Mouse (Mus musculus) spleen, postnatal 36 days (tissue): ENCODE data around the gene Flvcr1.
A peak's percentile ranks its signal among the peaks of the same experiment; 100 is the strongest.

Source experiments
- DNase-seq, 2 experiments: peaks; one replicate each; pipeline ENCODE4 v3.0.0; 2022; ENCODE audit warnings: low spot score in 2 of 2, mixed read lengths in 1 of 2

Gene Flvcr1

GRCm38 (mm10) chr1:191026021-191026713, at the start of gene Flvcr1:
Flvcr1 (minus strand) TSS chr1:191026158.
- peak; percentile 99 for DNase-seq

GRCm38 (mm10) chr1:191075199-191075883, 49.4 kb upstream of the Flvcr1 start:
- DNase-seq = no peak

- DNase-seq = no peak
Observed at GRCm38 (mm10) chr1:191073486-191073885, 47.5 kb upstream of the Flvcr1 start.

GRCm38 (mm10) chr1:191073001-191073400, 47.0 kb upstream of the Flvcr1 start:
- DNase-seq = peak; percentile 73 to 79

GRCm38 (mm10) chr1:191072329-191072913, 46.5 kb upstream of the Flvcr1 start:
- DNase-seq = no peak

GRCm38 (mm10) chr1:191071613-191072012, 45.7 kb upstream of the Flvcr1 start:
- DNase-seq = no peak

GRCm38 (mm10) chr1:191070259-191070658, 44.3 kb upstream of the Flvcr1 start:
- DNase-seq = no peak

- DNase-seq = no peak
Observed at GRCm38 (mm10) chr1:191068377-191068776, 42.4 kb upstream of the Flvcr1 start.

GRCm38 (mm10) chr1:191065188-191065587, 39.2 kb upstream of the Flvcr1 start:
- no peak for DNase-seq

- no peak for DNase-seq
Observed at GRCm38 (mm10) chr1:191064535-191064934, 38.6 kb upstream of the Flvcr1 start.

GRCm38 (mm10) chr1:191063700-191064099, 37.7 kb upstream of the Flvcr1 start:
- DNase-seq = no peak

- peak; percentile 82 to 84 for DNase-seq
Observed at GRCm38 (mm10) chr1:191062781-191063485, 37.0 kb upstream of the Flvcr1 start, which contains the start of the genes Tatdn3 and Nsl1. Tatdn3 (minus strand) TSS chr1:191062932. Nsl1 (plus strand) TSS chr1:191063012.

- no peak for DNase-seq
Observed at GRCm38 (mm10) chr1:191062241-191062780, 36.4 kb upstream of the Flvcr1 start.

- DNase-seq = no peak
Observed at GRCm38 (mm10) chr1:191057461-191057860, 31.5 kb upstream of the Flvcr1 start.

GRCm38 (mm10) chr1:191055533-191055873, 29.5 kb upstream of the Flvcr1 start:
- DNase-seq = no peak

GRCm38 (mm10) chr1:191054870-191055532, 29.0 kb upstream of the Flvcr1 start:
- no peak for DNase-seq

GRCm38 (mm10) chr1:191053555-191053954, 27.6 kb upstream of the Flvcr1 start:
- no peak for DNase-seq

- no peak for DNase-seq
Observed at GRCm38 (mm10) chr1:191046231-191046824, 20.4 kb upstream of the Flvcr1 start.

- no peak for DNase-seq
Observed at GRCm38 (mm10) chr1:191045264-191045663, 19.3 kb upstream of the Flvcr1 start.

- DNase-seq = no peak
Observed at GRCm38 (mm10) chr1:191042688-191043087, 16.7 kb upstream of the Flvcr1 start.

GRCm38 (mm10) chr1:191042106-191042505, 16.1 kb upstream of the Flvcr1 start:
- no peak for DNase-seq
